Mouse (Mus musculus): ENCODE measurements around the gene Zkscan2. TPM values are rescaled to one million over a fixed set of nuclear protein-coding genes. Genes with fewer than 3 reads are reported as not detected.

Zkscan2 gene
- polyA plus RNA-seq, 1 experiment from 2014 or later = 9.1 TPM

- Histone ChIP-seq H3K9ac (no peak within 1 kb of the TSS), H3K27ac (no peak within 1 kb of the TSS), H3K27me3 (no peaks in the 10 kb centered on the region), H3K9me3 (replicated peaks) (no peaks in the 10 kb centered on the region), H3K36me3 (ENCODE audit: poor library complexity, severe bottlenecking) (no peaks in the 10 kb centered on the region), H3K4me2 (no peak within 1 kb of the TSS), H3K4me1 (no peaks in the 10 kb centered on the region), H3K4me3 (no peak within 1 kb of the TSS)
- no peak for ATAC-seq
- WGBS = 78% methylated on average over 9 of the region's 9 CpGs
Observed at GRCm38 (mm10) chr7:123462070-123462501, 38.2 kb downstream of the Zkscan2 start, which contains the start of gene Aqp8. TSS of gene Aqp8 (plus strand) at chr7:123462291.

GRCm38 (mm10) chr7:123461316-123461715, 38.9 kb downstream of the Zkscan2 start:
- H3K4me3 ChIP-seq = no peak overlapping the region
- WGBS = 78% methylated on average over 4 of the region's 4 CpGs
- ATAC-seq = no peak

GRCm38 (mm10) chr7:123459247-123459646, 41.0 kb downstream of the Zkscan2 start:
- no peak overlapping the region for H3K9ac ChIP-seq

More at GRCm38 (mm10) chr7:123461316-123461715, 38.9 kb downstream of the Zkscan2 start:
- Histone ChIP-seq H3K4me2 (no peak overlapping the region), H3K27ac (no peak overlapping the region), H3K27me3 (no peaks in the 10 kb centered on the region), H3K9ac (no peak overlapping the region), H3K4me1 (no peaks in the 10 kb centered on the region), H3K36me3 (ENCODE audit: poor library complexity, severe bottlenecking) (no peaks in the 10 kb centered on the region), H3K9me3 (replicated peaks) (no peaks in the 10 kb centered on the region)

GRCm38 (mm10) chr7:123458309-123458708, 41.9 kb downstream of the Zkscan2 start:
- Histone ChIP-seq H3K4me2 (no peak overlapping the region), H3K36me3 (ENCODE audit: poor library complexity, severe bottlenecking) (no peaks in the 10 kb centered on the region), H3K4me3 (no peak overlapping the region), H3K9ac (no peak overlapping the region), H3K9me3 (replicated peaks) (no peaks in the 10 kb centered on the region), H3K4me1 (no peaks in the 10 kb centered on the region), H3K27me3 (no peaks in the 10 kb centered on the region), H3K27ac (no peak overlapping the region)
- ATAC-seq = no peak
- WGBS = 95% methylated on average over 4 of the region's 4 CpGs

More at GRCm38 (mm10) chr7:123459247-123459646, 41.0 kb downstream of the Zkscan2 start:
- Histone ChIP-seq H3K4me2 (no peak overlapping the region), H3K9me3 (replicated peaks) (no peaks in the 10 kb centered on the region), H3K36me3 (ENCODE audit: poor library complexity, severe bottlenecking) (no peaks in the 10 kb centered on the region), H3K27me3 (no peaks in the 10 kb centered on the region), H3K27ac (no peak overlapping the region), H3K4me3 (no peak overlapping the region), H3K4me1 (no peaks in the 10 kb centered on the region)
- 89% methylated on average over 4 of the region's 4 CpGs for WGBS
- no peak for ATAC-seq

- Histone ChIP-seq H3K27ac (no peak overlapping the region), H3K36me3 (ENCODE audit: poor library complexity, severe bottlenecking) (no peaks in the 10 kb centered on the region), H3K4me1 (no peaks in the 10 kb centered on the region), H3K4me3 (no peak overlapping the region), H3K4me2 (no peak overlapping the region), H3K9ac (no peak overlapping the region), H3K9me3 (replicated peaks) (no peaks in the 10 kb centered on the region), H3K27me3 (no peaks in the 10 kb centered on the region)
- 94% methylated on average over 3 of the region's 3 CpGs for WGBS
- ATAC-seq = no peak
Observed at GRCm38 (mm10) chr7:123455088-123455487, 45.2 kb downstream of the Zkscan2 start.

GRCm38 (mm10) chr7:123453066-123453465, 47.2 kb downstream of the Zkscan2 start:
- no peak overlapping the region for H3K4me3 ChIP-seq
- no peaks in the 10 kb centered on the region for H3K4me1 ChIP-seq
- no peaks in the 10 kb centered on the region for H3K27me3 ChIP-seq
- H3K36me3 ChIP-seq (ENCODE audit: poor library complexity, severe bottlenecking) = no peaks in the 10 kb centered on the region
- H3K4me2 ChIP-seq = no peak overlapping the region
- WGBS = 91% methylated on average over 8 of the region's 8 CpGs
- no peak overlapping the region for H3K27ac ChIP-seq
- no peak overlapping the region for H3K9ac ChIP-seq
- no peaks in the 10 kb centered on the region for H3K9me3 ChIP-seq (replicated peaks)
- ATAC-seq = no peak

GRCm38 (mm10) chr7:123452551-123452950, 47.7 kb downstream of the Zkscan2 start:
- Histone ChIP-seq H3K4me1 (no peaks in the 10 kb centered on the region), H3K9me3 (replicated peaks) (no peaks in the 10 kb centered on the region), H3K4me3 (no peak overlapping the region), H3K9ac (no peak overlapping the region), H3K27ac (no peak overlapping the region), H3K36me3 (ENCODE audit: poor library complexity, severe bottlenecking) (no peaks in the 10 kb centered on the region), H3K27me3 (no peaks in the 10 kb centered on the region), H3K4me2 (no peak overlapping the region)
- 81% methylated on average over 6 of the region's 6 CpGs for WGBS
- ATAC-seq = no peak

GRCm38 (mm10) chr7:123450515-123450914, 49.7 kb downstream of the Zkscan2 start:
- no peak overlapping the region for H3K9ac ChIP-seq
- 87% methylated on average over 2 of the region's 2 CpGs for WGBS
- no peak overlapping the region for H3K27ac ChIP-seq
- no peak overlapping the region for H3K4me3 ChIP-seq
- no peaks in the 10 kb centered on the region for H3K9me3 ChIP-seq (replicated peaks)
- no peaks in the 10 kb centered on the region for H3K27me3 ChIP-seq
- no peak for ATAC-seq
- no peaks in the 10 kb centered on the region for H3K36me3 ChIP-seq (ENCODE audit: poor library complexity, severe bottlenecking)
- H3K4me1 ChIP-seq = no peaks in the 10 kb centered on the region
- H3K4me2 ChIP-seq = no peak overlapping the region

GRCm38 (mm10) chr7:123449676-123450075, 50.6 kb downstream of the Zkscan2 start:
- H3K36me3 ChIP-seq (ENCODE audit: poor library complexity, severe bottlenecking) = no peaks in the 10 kb centered on the region
- no peaks in the 10 kb centered on the region for H3K27me3 ChIP-seq
- ATAC-seq = no peak
- no peak overlapping the region for H3K9ac ChIP-seq
- no peak overlapping the region for H3K4me2 ChIP-seq
- no peak overlapping the region for H3K4me3 ChIP-seq
- no peaks in the 10 kb centered on the region for H3K4me1 ChIP-seq
- H3K9me3 ChIP-seq (replicated peaks) = no peaks in the 10 kb centered on the region
- H3K27ac ChIP-seq = no peak overlapping the region
- 72% methylated on average over 10 of the region's 10 CpGs for WGBS

- no peak for ATAC-seq
- Histone ChIP-seq H3K36me3 (ENCODE audit: poor library complexity, severe bottlenecking) (no peaks in the 10 kb centered on the region), H3K27ac (no peak overlapping the region), H3K9ac (no peak overlapping the region), H3K4me2 (no peak overlapping the region), H3K9me3 (replicated peaks) (no peaks in the 10 kb centered on the region), H3K4me1 (no peaks in the 10 kb centered on the region), H3K27me3 (no peaks in the 10 kb centered on the region), H3K4me3 (no peak overlapping the region)
- WGBS = 97% methylated on average over 2 of the region's 2 CpGs
Observed at GRCm38 (mm10) chr7:123448794-123449193, 51.5 kb downstream of the Zkscan2 start.

- Histone ChIP-seq H3K9ac (no peak overlapping the region), H3K4me1 (no peaks in the 10 kb centered on the region), H3K4me3 (no peak overlapping the region), H3K4me2 (no peak overlapping the region), H3K27ac (no peak overlapping the region), H3K27me3 (no peaks in the 10 kb centered on the region), H3K9me3 (replicated peaks) (no peaks in the 10 kb centered on the region; the same call in 1 of the 2 replicates), H3K36me3 (ENCODE audit: poor library complexity, severe bottlenecking) (no peaks in the 10 kb centered on the region)
- ATAC-seq = no peak
- 91% methylated on average over 1 of the region's 1 CpGs for WGBS
Observed at GRCm38 (mm10) chr7:123442079-123442478, 58.2 kb downstream of the Zkscan2 start.

- no peaks in the 10 kb centered on the region for H3K27me3 ChIP-seq
- no peaks in the 10 kb centered on the region for H3K4me1 ChIP-seq
- no peak for ATAC-seq
- H3K9me3 ChIP-seq (replicated peaks) = no peaks in the 10 kb centered on the region
- 78% methylated on average over 4 of the region's 4 CpGs for WGBS
- H3K27ac ChIP-seq = no peak overlapping the region
- peaks cover 46% of the 10 kb centered on the region for H3K36me3 ChIP-seq (ENCODE audit: poor library complexity, severe bottlenecking)
- H3K4me3 ChIP-seq = no peak overlapping the region
- no peak overlapping the region for H3K9ac ChIP-seq
- H3K4me2 ChIP-seq = no peak overlapping the region
Observed at GRCm38 (mm10) chr7:123431206-123431605, 69.0 kb downstream of the Zkscan2 start.

GRCm38 (mm10) chr7:123430411-123430705, 69.9 kb downstream of the Zkscan2 start:
- no peaks in the 10 kb centered on the region for H3K4me1 ChIP-seq
- no peaks in the 10 kb centered on the region for H3K27me3 ChIP-seq
- ATAC-seq = no peak
- no peak overlapping the region for H3K4me2 ChIP-seq
- H3K9ac ChIP-seq = no peak overlapping the region
- H3K36me3 ChIP-seq (ENCODE audit: poor library complexity, severe bottlenecking) = peaks cover 48% of the 10 kb centered on the region
- H3K4me3 ChIP-seq = no peak overlapping the region
- WGBS = 91% methylated on average over 4 of the region's 4 CpGs
- no peak overlapping the region for H3K27ac ChIP-seq
- no peaks in the 10 kb centered on the region for H3K9me3 ChIP-seq (replicated peaks)
